Mouse (Mus musculus) forebrain, embryonic 14.5 days (tissue): ENCODE measurements around the gene Olfr1413. TPM values are rescaled to one million over a fixed set of nuclear protein-coding genes. Genes with fewer than 3 reads are reported as not detected.
A peak's percentile ranks its signal among the peaks of the same experiment; 100 is the strongest.

Source experiments
- ATAC-seq: fragments of 200-750 bp; cut with Nextera tagmentation; 2 replicates; pipeline ENCODE4 v1.8.0; 2017; ENCODE audit warnings: mild to moderate bottlenecking, moderate library complexity
- DNase-seq: peaks from one replicate; pipeline ENCODE4 v3.0.0-alpha.2; 2015; ENCODE audit warnings: low spot score
- H3K27ac ChIP-seq: fragments of 300-500 bp; sonication (generic); 2 replicates; pipeline ENCODE4 v1.5.1; 2014; ENCODE audit warnings: low read depth, mild to moderate bottlenecking, control low read depth, low read length, moderate library complexity
- H3K27me3 ChIP-seq: fragments of 300-500 bp; sonication (generic); replicated peaks from 2 replicates; pipeline ENCODE4 v1.6.1; 2014; ENCODE audit warnings: low read length, control low read depth, mixed read lengths; ENCODE audit not compliant: control insufficient read depth, insufficient read depth
- H3K36me3 ChIP-seq: fragments of 300-500 bp; sonication (generic); 2 replicates; pipeline ENCODE4 v1.6.1; 2014; ENCODE audit warnings: low read length, control low read depth; ENCODE audit not compliant: control insufficient read depth, insufficient read depth
- H3K4me1 ChIP-seq: fragments of 300-500 bp; sonication (generic); 2 replicates; pipeline ENCODE4 v1.6.1; 2014; ENCODE audit warnings: antibody characterized with exemption, low read length, control low read depth; ENCODE audit not compliant: control insufficient read depth, insufficient read depth
- H3K4me2 ChIP-seq: fragments of 300-500 bp; sonication (generic); 2 replicates; pipeline ENCODE4 v1.6.1; 2014; ENCODE audit warnings: mild to moderate bottlenecking, control low read depth, low read length
- H3K4me3 ChIP-seq: fragments of 300-500 bp; sonication (generic); 2 replicates; pipeline ENCODE4 v1.5.1; 2014; ENCODE audit warnings: low read depth, low read length, control low read depth
- H3K9ac ChIP-seq: fragments of 300-500 bp; sonication (generic); 2 replicates; pipeline ENCODE4 v1.6.1; 2014; ENCODE audit warnings: mild to moderate bottlenecking, low read length, control low read depth, moderate library complexity
- H3K9me3 ChIP-seq: fragments of 300-500 bp; sonication (generic); replicated peaks from 2 replicates; pipeline ENCODE4 v1.6.1; 2016; ENCODE audit warnings: low read length, control low read depth, mixed read lengths; ENCODE audit not compliant: control insufficient read depth
- WGBS: fragments of 180-500 bp; shearing (Covaris S2); extraction: QIAGEN DNeasy Blood & Tissue Kit; methylation state at CpG from one replicate; pipeline ENCODE4 v1.1.7; 2014; 5-methylcytosine and 5-hydroxymethylcytosine counted together
- polyA plus RNA-seq: library from polyadenylated mRNA; unstranded; fragments of >200 nt; fragmentation: Nextera tagmentation; extraction: Ambion mirVana; gene quantifications from 2 replicates; pipeline ENCODE4 v1.2.1, GENCODE M21; 2014

Gene Olfr1413
- polyA plus RNA-seq, 1 experiment from 2014 or later: not detected

DNA sequence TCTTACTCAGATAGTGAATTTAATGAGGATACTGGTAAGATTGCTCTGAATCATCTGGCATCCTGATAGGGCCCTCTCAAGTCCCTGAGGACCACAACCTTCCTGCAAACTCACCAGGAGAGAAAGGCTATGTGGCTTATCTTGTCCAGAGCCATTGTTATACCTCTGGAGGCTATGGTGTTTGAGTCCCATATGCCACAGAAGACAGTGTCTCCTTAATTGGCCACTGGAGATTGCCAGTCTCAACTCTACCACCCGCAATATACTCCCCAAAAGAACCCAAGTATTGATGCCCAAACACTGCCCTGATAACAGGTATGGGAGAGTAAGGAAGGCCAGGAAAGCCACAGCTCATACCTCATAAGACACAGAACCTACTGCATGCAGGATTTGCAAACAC is 34.4 kb downstream of the Olfr1413 start, which contains the start of gene Olfr1410:
TSS of gene Olfr1410 (plus strand) at position 301 of the 400 bp plus-strand sequence.
- H3K36me3 ChIP-seq: no peaks in the 10 kb centered on the region
- DNase-seq: no peak
- H3K9me3 ChIP-seq: no peaks in the 10 kb centered on the region
- no peaks in the 10 kb centered on the region for H3K4me1 ChIP-seq
- H3K9ac ChIP-seq: no peak within 1 kb of the TSS
- ATAC-seq: no peak
- 83% methylated on average over 1 of the region's 1 CpGs for WGBS
- H3K27ac ChIP-seq: no peak within 1 kb of the TSS
- no peak within 1 kb of the TSS for H3K4me2 ChIP-seq
- H3K27me3 ChIP-seq: no peaks in the 10 kb centered on the region
- H3K4me3 ChIP-seq: no peak within 1 kb of the TSS

DNA sequence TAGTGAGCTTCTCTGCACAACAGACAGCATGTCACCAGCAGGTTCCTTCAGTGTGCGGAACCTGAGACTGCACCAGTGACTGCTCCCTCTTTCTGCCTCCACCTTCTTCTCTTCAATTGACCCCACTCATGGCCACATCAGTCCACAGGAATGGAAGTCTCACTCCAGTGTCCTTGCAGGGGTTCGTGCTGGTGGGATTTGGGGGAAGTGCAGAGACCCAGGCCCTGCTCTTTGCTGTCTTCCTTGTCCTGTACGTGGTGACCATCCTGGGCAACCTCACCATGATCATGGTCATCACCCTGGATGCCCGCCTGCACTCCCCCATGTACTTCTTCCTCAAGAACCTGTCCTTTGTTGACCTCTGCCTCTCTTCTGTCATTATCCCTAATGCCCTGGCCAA is 36.6 kb downstream of the Olfr1413 start:
- no peak for DNase-seq
- Histone ChIP-seq H3K9ac (no peak overlapping the region), H3K4me2 (no peak overlapping the region), H3K36me3 (no peaks in the 10 kb centered on the region), H3K4me3 (no peak overlapping the region), H3K4me1 (no peaks in the 10 kb centered on the region), H3K27ac (no peak overlapping the region), H3K27me3 (no peaks in the 10 kb centered on the region), H3K9me3 (no peaks in the 10 kb centered on the region)
- WGBS: 72% methylated on average over 4 of the region's 4 CpGs
- no peak for ATAC-seq

- 4% methylated on average over 5 of the region's 5 CpGs for WGBS
- Histone ChIP-seq H3K27me3 (no peaks in the 10 kb centered on the region), H3K4me3 (no peak overlapping the region), H3K4me1 (no peaks in the 10 kb centered on the region), H3K36me3 (no peaks in the 10 kb centered on the region), H3K27ac (no peak overlapping the region), H3K9me3 (no peaks in the 10 kb centered on the region), H3K9ac (no peak overlapping the region), H3K4me2 (no peak overlapping the region)
- no peak for ATAC-seq
- DNase-seq: peak; percentile 77
These were observed 39.9 kb downstream of the Olfr1413 start for GRCm38 (mm10) chr1:92611008-92611407.

- Histone ChIP-seq H3K27me3 (no peaks in the 10 kb centered on the region), H3K9me3 (no peaks in the 10 kb centered on the region), H3K9ac (no peak overlapping the region), H3K36me3 (no peaks in the 10 kb centered on the region), H3K4me2 (no peak overlapping the region), H3K4me3 (no peak overlapping the region), H3K27ac (no peak overlapping the region), H3K4me1 (no peaks in the 10 kb centered on the region)
- DNase-seq: no peak
- 37% methylated on average over 4 of the region's 4 CpGs for WGBS
- ATAC-seq: no peak
These were observed 42.1 kb downstream of the Olfr1413 start for GRCm38 (mm10) chr1:92613175-92613574.

DNA sequence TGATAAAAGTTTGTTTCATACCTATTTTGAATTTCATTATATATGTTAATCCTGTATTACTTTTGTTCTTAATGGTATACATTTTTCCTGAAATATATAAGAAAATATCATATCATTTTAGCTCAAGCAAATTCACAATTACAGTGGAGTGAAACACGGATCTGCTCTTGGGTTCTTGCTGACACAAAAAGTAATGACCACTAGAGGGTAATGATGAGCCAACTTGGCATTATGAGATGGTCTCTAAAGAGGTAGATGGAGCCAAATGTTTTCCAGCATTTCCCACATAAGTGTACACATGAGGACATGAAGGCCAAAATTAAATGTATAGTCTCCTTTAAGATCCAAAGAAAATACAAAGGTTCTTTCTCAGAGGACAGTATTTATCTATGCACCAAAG is 43.4 kb downstream of the Olfr1413 start:
- no peaks in the 10 kb centered on the region for H3K9me3 ChIP-seq
- H3K4me3 ChIP-seq: no peak overlapping the region
- no peak overlapping the region for H3K27ac ChIP-seq
- no peaks in the 10 kb centered on the region for H3K36me3 ChIP-seq
- DNase-seq (peak; percentile 71), ATAC-seq (0 out of 2 replicates have a peak, but pooled peaks have one; percentile 23)
- H3K27me3 ChIP-seq: no peaks in the 10 kb centered on the region
- H3K4me2 ChIP-seq: no peak overlapping the region
- H3K4me1 ChIP-seq: no peaks in the 10 kb centered on the region
- H3K9ac ChIP-seq: no peak overlapping the region
- WGBS: 9% methylated on average over 1 of the region's 1 CpGs

DNA sequence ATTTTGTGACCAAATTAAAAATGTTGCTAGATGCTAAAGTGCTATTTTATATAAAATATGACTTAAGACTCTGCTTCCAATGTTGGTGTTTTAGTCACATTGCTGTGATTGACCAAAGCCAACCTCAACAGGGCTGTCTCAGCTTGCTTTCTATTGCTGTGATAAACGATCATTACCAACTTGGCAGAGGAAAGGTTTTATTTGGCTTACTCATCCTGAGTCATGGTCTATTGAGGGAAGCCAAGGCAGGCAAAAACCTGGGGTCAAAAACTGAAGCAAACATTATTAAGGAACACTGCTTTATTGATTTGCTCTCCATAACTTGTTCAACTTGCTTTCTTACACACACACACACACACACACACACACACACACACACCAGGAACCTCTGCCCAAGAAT is 44.9 kb downstream of the Olfr1413 start:
- H3K9ac ChIP-seq: no peak overlapping the region
- no peaks in the 10 kb centered on the region for H3K4me1 ChIP-seq
- WGBS: 83% methylated on average over 1 of the region's 1 CpGs
- no peak overlapping the region for H3K27ac ChIP-seq
- H3K4me3 ChIP-seq: no peak overlapping the region
- no peaks in the 10 kb centered on the region for H3K9me3 ChIP-seq
- H3K27me3 ChIP-seq: no peaks in the 10 kb centered on the region
- DNase-seq (no peak), ATAC-seq (no peak)
- no peak overlapping the region for H3K4me2 ChIP-seq
- no peaks in the 10 kb centered on the region for H3K36me3 ChIP-seq

DNA sequence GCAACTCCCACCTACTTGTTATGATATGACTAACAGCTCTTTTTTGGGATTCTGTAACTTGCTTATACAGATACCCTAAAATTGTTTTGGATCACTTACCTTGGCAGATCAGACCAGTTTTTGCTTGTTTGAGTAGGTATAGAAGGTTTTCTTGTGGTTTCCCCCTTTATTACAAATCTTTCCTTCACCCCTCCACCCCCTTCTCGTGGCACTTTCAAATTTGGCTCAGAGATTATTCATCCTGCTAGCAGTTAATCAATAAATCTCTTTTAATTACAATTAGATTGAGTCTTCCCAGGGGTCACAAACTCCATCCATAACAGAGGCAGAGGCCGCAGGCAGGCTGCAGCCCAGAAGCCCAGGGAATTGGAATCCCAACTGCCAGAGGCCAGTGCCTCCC is 46.4 kb downstream of the Olfr1413 start, which contains the start of gene Olfr12:
TSS of gene Olfr12 (plus strand) at position 301 of the 400 bp plus-strand sequence.
- H3K4me1 ChIP-seq: no peaks in the 10 kb centered on the region
- H3K4me3 ChIP-seq: no peak within 1 kb of the TSS
- no peak within 1 kb of the TSS for H3K9ac ChIP-seq
- H3K27ac ChIP-seq: no peak within 1 kb of the TSS
- H3K9me3 ChIP-seq: no peaks in the 10 kb centered on the region
- H3K4me2 ChIP-seq: no peak within 1 kb of the TSS
- ATAC-seq (no peak), DNase-seq (no peak)
- H3K36me3 ChIP-seq: no peaks in the 10 kb centered on the region
- no peaks in the 10 kb centered on the region for H3K27me3 ChIP-seq
- 76% methylated on average over 2 of the region's 2 CpGs for WGBS

DNA sequence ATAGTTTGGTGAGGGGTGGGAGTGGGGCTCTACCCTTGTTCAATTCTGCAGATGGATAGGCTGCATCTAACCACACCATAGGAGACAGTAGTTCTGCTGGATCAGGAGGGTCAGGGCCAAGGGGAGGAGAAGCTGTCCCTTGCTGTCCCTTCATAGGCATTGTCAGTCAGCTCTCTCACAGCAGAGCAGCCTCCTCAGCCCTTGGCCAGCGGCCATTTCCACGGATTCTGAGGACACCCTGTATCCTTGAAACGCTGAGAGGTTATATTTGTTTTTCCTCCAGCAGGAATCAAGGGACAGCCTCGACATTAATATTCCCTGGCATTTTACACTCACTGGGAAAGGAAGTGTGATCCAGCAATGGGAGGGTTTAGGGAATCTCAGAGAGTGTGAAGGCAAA is 47.2 kb downstream of the Olfr1413 start:
- H3K9ac ChIP-seq: no peak overlapping the region
- no peak overlapping the region for H3K4me3 ChIP-seq

More for the DNA sequence above, 47.2 kb downstream of the Olfr1413 start:
- H3K36me3 ChIP-seq: no peaks in the 10 kb centered on the region
- 72% methylated on average over 4 of the region's 4 CpGs for WGBS
- no peaks in the 10 kb centered on the region for H3K4me1 ChIP-seq
- no peak for DNase-seq
- no peaks in the 10 kb centered on the region for H3K9me3 ChIP-seq
- H3K27me3 ChIP-seq: no peaks in the 10 kb centered on the region
- no peak overlapping the region for H3K4me2 ChIP-seq
- no peak overlapping the region for H3K27ac ChIP-seq
- ATAC-seq: no peak
